Mouse (Mus musculus): ENCODE data around the gene Cdipt. TPM values are rescaled to one million over a fixed set of nuclear protein-coding genes. Genes with fewer than 3 reads are reported as not detected.
A peak's percentile ranks its signal among the peaks of the same experiment; 100 is the strongest.

The Cdipt gene
- total RNA-seq, 2 experiments from 2014 or later, result 29.3 to 41.0 TPM

GRCm38 (mm10) chr7:127016971-127017949, 41.5 kb downstream of the Cdipt start, which contains the start of gene Pagr1a:
Gene Pagr1a (minus strand): TSS chr7:127017352.
- peak; percentile 98 for DNase-seq

GRCm38 (mm10) chr7:127017950-127018345, 42.2 kb downstream of the Cdipt start:
- peak; percentile 34 for DNase-seq
- intact Hi-C loops (cut with DNase I), result loop anchor here (2.0 kb wide), 1 partner anchor 41 kb away; the partner anchor contains the start of gene Cdiptos
- no peak for TF ChIP-seq CTCF (IDR thresholded peaks at IDR 0.05)
- Histone ChIP-seq H3K27ac (peak overlapping the region; percentile 96), H3K4me3 (no peak overlapping the region)

More at GRCm38 (mm10) chr7:127016971-127017949, 41.5 kb downstream of the Cdipt start, which contains the start of gene Pagr1a:
- Histone ChIP-seq H3K27ac (peak within 1 kb of the TSS; percentile 96), H3K4me3 (peak within 1 kb of the TSS; percentile 89)
- TF ChIP-seq CTCF (IDR thresholded peaks at IDR 0.05), result peak; percentile 93
- intact Hi-C loops (cut with DNase I), result loop anchor here (2.0 kb wide), 1 partner anchor 40 kb away; the partner anchor contains the start of gene Cdiptos

GRCm38 (mm10) chr7:127018416-127019305, 42.9 kb downstream of the Cdipt start:
- DNase-seq, result peak; percentile 16
- TF ChIP-seq CTCF (IDR thresholded peaks at IDR 0.05), result no peak
- intact Hi-C loops (cut with DNase I), result no loop called here
- peak overlapping the region; percentile 96 for H3K27ac ChIP-seq
- peak overlapping the region; percentile 71; the same call in 1 of the 2 replicates for H3K4me3 ChIP-seq

GRCm38 (mm10) chr7:127019306-127019960, 43.7 kb downstream of the Cdipt start:
- Histone ChIP-seq H3K4me3 (peak overlapping the region; percentile 71), H3K27ac (peak overlapping the region; percentile 67)
- DNase-seq, result no peak
- no peak for TF ChIP-seq CTCF (IDR thresholded peaks at IDR 0.05)
- intact Hi-C loops (cut with DNase I), result no loop called here

GRCm38 (mm10) chr7:127020031-127020430, 44.3 kb downstream of the Cdipt start:
- intact Hi-C loops (cut with DNase I), result loop anchor here (10.0 kb wide), 1 partner anchor 265 kb away; the partner anchor contains the start of gene Mapk3
- H3K27ac ChIP-seq, result peak overlapping the region; percentile 67
- H3K4me3 ChIP-seq, result peak overlapping the region; percentile 71
- no peak for TF ChIP-seq CTCF (IDR thresholded peaks at IDR 0.05)
- DNase-seq, result no peak

- peak overlapping the region; percentile 71 for H3K4me3 ChIP-seq
- H3K27ac ChIP-seq, result peak overlapping the region; percentile 67
- intact Hi-C loops (cut with DNase I), result loop anchor here (10.0 kb wide), 1 partner anchor 266 kb away; the partner anchor contains the start of gene Mapk3
- no peak for TF ChIP-seq CTCF (IDR thresholded peaks at IDR 0.05)
- DNase-seq, result no peak
These were observed 44.8 kb downstream of the Cdipt start for GRCm38 (mm10) chr7:127020491-127020890.

GRCm38 (mm10) chr7:127020901-127021562, 45.3 kb downstream of the Cdipt start, which contains the start of the genes Gm42742 and Prrt2:
Gene Gm42742 (minus strand): TSS chr7:127021097.
Gene Prrt2 (minus strand): TSS chr7:127021211.
- Histone ChIP-seq H3K4me3 (peak within 1 kb of the TSS; percentile 71), H3K27ac (peak within 1 kb of the TSS; percentile 67)
- peak; percentile 67 for DNase-seq
- intact Hi-C loops (cut with DNase I), result loop anchor here (10.0 kb wide), 1 partner anchor 266 kb away; the partner anchor contains the start of gene Mapk3
- TF ChIP-seq CTCF (IDR thresholded peaks at IDR 0.05), result no peak

GRCm38 (mm10) chr7:127021563-127022527, 46.1 kb downstream of the Cdipt start:
- intact Hi-C loops (cut with DNase I), result loop anchor here (10.0 kb wide), 1 partner anchor 267 kb away; the partner anchor contains the start of gene Mapk3
- no peak for DNase-seq
- Histone ChIP-seq H3K27ac (peak overlapping the region; percentile 67), H3K4me3 (peak overlapping the region; percentile 71)
- no peak for TF ChIP-seq CTCF (IDR thresholded peaks at IDR 0.05)

GRCm38 (mm10) chr7:127022528-127023271, 47.0 kb downstream of the Cdipt start:
- no peak for TF ChIP-seq CTCF (IDR thresholded peaks at IDR 0.05)
- intact Hi-C loops (cut with DNase I), result loop anchor here (10.0 kb wide), 1 partner anchor 268 kb away; the partner anchor contains the start of gene Mapk3
- H3K4me3 ChIP-seq, result no peak overlapping the region
- no peak overlapping the region for H3K27ac ChIP-seq
- DNase-seq, result no peak

All from gastrocnemius, adult 2 months (tissue).